Comparison of ENCODE assay signal across 10 mouse cellular contexts in genomic region chr1:64341596-64341995, GRCm38 (mm10).
A peak's percentile ranks its signal among the peaks of the same experiment; 100 is the strongest.
DNase-seq lines count a peak whose midpoint lies in the region; ATAC-seq lines count a peak whose summit lies in the region.
"Had no signal": no experiment of that assay in that cellular context is flagged by ENCODE, and none has a peak within 500 bp of the region (broad histone marks: within the 10 kb centered on the region; RNA-seq: fewer than 3 reads in every experiment).

No protein-coding gene starts in this region.

- DNase-seq in adrenal gland, postnatal 14 days: peak; percentile 22
- DNase-seq in cerebellum, postnatal 25 days: peak; percentile 90 to 91
- DNase-seq in layer of hippocampus, adult 18-20 months (ENCODE audit: low spot score in 2 of 2): peak; percentile 48 to 67
- no peak for DNase-seq in ovary, postnatal 36 days (ENCODE audit: low spot score)
- no peak for DNase-seq in lung, adult 18-20 months

- H3K9me3 ChIP-seq in hindbrain, embryonic 16.5 days (ENCODE audit: control insufficient read depth, low read length): no peaks in the 10 kb centered on the region
- no peaks in the 10 kb centered on the region for H3K9me3 ChIP-seq in hindbrain, embryonic 13.5 days
- no peaks in the 10 kb centered on the region for H3K9me3 ChIP-seq in midbrain, embryonic 15.5 days
- H3K9me3 ChIP-seq: limb, embryonic 12.5 days had no signal

- ATAC-seq in hindbrain, embryonic 16.5 days: 0 out of 2 replicates have a peak, but pooled peaks have one; percentile 27
- no peak for ATAC-seq in hindbrain, embryonic 13.5 days (ENCODE audit: low FRiP score)
- no peak for ATAC-seq in midbrain, embryonic 15.5 days (replicated peaks)
- ATAC-seq: intestine, postnatal 0 days had no signal

- 83% methylated on average over 6 of the region's 6 CpGs for WGBS in hindbrain, embryonic 16.5 days
- WGBS in hindbrain, embryonic 13.5 days: 93% methylated on average over 6 of the region's 6 CpGs
- WGBS in midbrain, embryonic 15.5 days: 83% methylated on average over 6 of the region's 6 CpGs

- H3K27ac ChIP-seq in hindbrain, embryonic 16.5 days (ENCODE audit: low read depth, low read length): no peak overlapping the region
- H3K27ac ChIP-seq in hindbrain, embryonic 13.5 days: no peak overlapping the region
- H3K27ac ChIP-seq in midbrain, embryonic 15.5 days: no peak overlapping the region
- H3K27ac ChIP-seq: limb, embryonic 12.5 days had no signal

- H3K27me3 ChIP-seq in hindbrain, embryonic 16.5 days (replicated peaks; ENCODE audit: control insufficient read depth, insufficient read depth, low read length): no peaks in the 10 kb centered on the region
- H3K27me3 ChIP-seq in hindbrain, embryonic 13.5 days: no peaks in the 10 kb centered on the region
- H3K27me3 ChIP-seq in midbrain, embryonic 15.5 days (replicated peaks): no peaks in the 10 kb centered on the region
- H3K27me3 ChIP-seq: limb, embryonic 12.5 days had no signal

- H3K9ac ChIP-seq in hindbrain, embryonic 16.5 days (ENCODE audit: low read depth, low read length): no peak overlapping the region
- H3K9ac ChIP-seq in hindbrain, embryonic 13.5 days: no peak overlapping the region
- H3K9ac ChIP-seq in midbrain, embryonic 15.5 days: no peak overlapping the region
- H3K9ac ChIP-seq: limb, embryonic 12.5 days had no signal

- no peak overlapping the region for H3K4me3 ChIP-seq in hindbrain, embryonic 16.5 days (ENCODE audit: low read length)
- no peak overlapping the region for H3K4me3 ChIP-seq in hindbrain, embryonic 13.5 days
- H3K4me3 ChIP-seq in midbrain, embryonic 15.5 days: no peak overlapping the region
- H3K4me3 ChIP-seq: limb, embryonic 12.5 days had no signal

- H3K4me2 ChIP-seq in hindbrain, embryonic 16.5 days (ENCODE audit: low read length): no peak overlapping the region
- no peak overlapping the region for H3K4me2 ChIP-seq in hindbrain, embryonic 13.5 days
- no peak overlapping the region for H3K4me2 ChIP-seq in midbrain, embryonic 15.5 days
- H3K4me2 ChIP-seq: limb, embryonic 12.5 days had no signal

- H3K4me1 ChIP-seq in hindbrain, embryonic 16.5 days (ENCODE audit: control insufficient read depth, insufficient read depth, low read depth, low read length): peaks cover 9% of the 10 kb centered on the region
- peaks cover 14% of the 10 kb centered on the region for H3K4me1 ChIP-seq in hindbrain, embryonic 13.5 days (replicated peaks)
- H3K4me1 ChIP-seq in midbrain, embryonic 15.5 days: peaks cover 10% of the 10 kb centered on the region
- H3K4me1 ChIP-seq: limb, embryonic 12.5 days had no signal

- H3K36me3 ChIP-seq in hindbrain, embryonic 16.5 days (ENCODE audit: control insufficient read depth, insufficient read depth, low read length): no peaks in the 10 kb centered on the region
- H3K36me3 ChIP-seq in hindbrain, embryonic 13.5 days: no peaks in the 10 kb centered on the region
- H3K36me3 ChIP-seq in midbrain, embryonic 15.5 days (replicated peaks): no peaks in the 10 kb centered on the region
- H3K36me3 ChIP-seq: limb, embryonic 12.5 days had no signal

Comparison
In these comparisons a context has a peak if more than half of its experiments do, and no peak if none do; other contexts are left out.
1. DNase-seq: peak in adrenal gland, postnatal 14 days (single experiment), cerebellum, postnatal 25 days (2 of 2) and layer of hippocampus, adult 18-20 months (2 of 2); none in ovary, postnatal 36 days (single experiment) and lung, adult 18-20 months (0 of 2).